8 mouse cellular contexts compared by ENCODE assay signal in genomic region chr8:4276111-4276465, GRCm38 (mm10). TPM values are rescaled to one million over a fixed set of nuclear protein-coding genes. Genes with fewer than 3 reads are reported as not detected.
A peak's percentile ranks its signal among the peaks of the same experiment; 100 is the strongest.
DNase-seq lines count a peak whose midpoint lies in the region; ATAC-seq and TF ChIP-seq lines count a peak whose summit lies in the region.

No protein-coding gene starts in this region.

- no peak for DNase-seq in lung, adult 2 months
- DNase-seq in lung, postnatal 14 days: no peak
- no peak for DNase-seq in embryonic facial prominence, embryonic 14.5 days (ENCODE audit: low spot score)
- DNase-seq in spleen, postnatal 36 days (ENCODE audit: low spot score in 2 of 2): no peak
- no peak for DNase-seq in thymus, postnatal 14 days
- no peak for DNase-seq in ovary, adult 18-20 months (ENCODE audit: low spot score)

- H3K4me1 ChIP-seq in lung, adult 2 months (ENCODE audit: control insufficient read depth, insufficient read depth, low read length): peaks cover 8% of the 10 kb centered on the region
- H3K4me1 ChIP-seq in embryonic facial prominence, embryonic 14.5 days (ENCODE audit: control insufficient read depth, insufficient read depth, low read length): peaks cover 5% of the 10 kb centered on the region; the same call in 1 of the 2 replicates
- peaks cover 8% of the 10 kb centered on the region for H3K4me1 ChIP-seq in intestine, embryonic 16.5 days (ENCODE audit: control insufficient read depth, insufficient read depth, low read length)
- H3K4me1 ChIP-seq in neural tube, embryonic 13.5 days (replicated peaks): peaks cover 14% of the 10 kb centered on the region

- no peak for TF ChIP-seq POLR2A in lung, adult 2 months (IDR thresholded peaks at IDR 0.05; ENCODE audit: borderline replicate concordance, extremely low read depth, low read depth, low read length)

- TF ChIP-seq CTCF in lung, adult 2 months (IDR thresholded peaks at IDR 0.05; ENCODE audit: insufficient read depth, low read length): no peak

- peak overlapping the region; percentile 76 for H3K4me2 ChIP-seq in embryonic facial prominence, embryonic 14.5 days (ENCODE audit: low read depth, low read length)
- H3K4me2 ChIP-seq in intestine, embryonic 16.5 days (ENCODE audit: low read depth, low read length): peak overlapping the region; percentile 77
- peak overlapping the region; percentile 62 for H3K4me2 ChIP-seq in neural tube, embryonic 13.5 days

- no peak; the same call in 1 of the 2 replicates for ATAC-seq in embryonic facial prominence, embryonic 14.5 days (ENCODE audit: low read depth)
- ATAC-seq in intestine, embryonic 16.5 days: peak; percentile 68; the same call in 1 of the 2 replicates
- no peak; the same call in 1 of the 2 replicates for ATAC-seq in neural tube, embryonic 13.5 days (ENCODE audit: low read depth)

- H3K27me3 ChIP-seq in embryonic facial prominence, embryonic 14.5 days (replicated peaks; ENCODE audit: control insufficient read depth, insufficient read depth, low read length): no peaks in the 10 kb centered on the region
- no peaks in the 10 kb centered on the region for H3K27me3 ChIP-seq in intestine, embryonic 16.5 days (replicated peaks; ENCODE audit: control insufficient read depth, insufficient read depth, low read length)
- H3K27me3 ChIP-seq in neural tube, embryonic 13.5 days: no peaks in the 10 kb centered on the region

- peak overlapping the region; percentile 85 for H3K9ac ChIP-seq in embryonic facial prominence, embryonic 14.5 days (ENCODE audit: low read depth, low read length)
- H3K9ac ChIP-seq in intestine, embryonic 16.5 days (ENCODE audit: low read depth, low read length): peak overlapping the region; percentile 83
- peak overlapping the region; percentile 83 for H3K9ac ChIP-seq in neural tube, embryonic 13.5 days

- 25% methylated on average over 9 of the region's 9 CpGs for WGBS in lung, adult 2 months
- 27% methylated on average over 9 of the region's 9 CpGs for WGBS in embryonic facial prominence, embryonic 14.5 days
- 28% methylated on average over 9 of the region's 9 CpGs for WGBS in intestine, embryonic 16.5 days
- 32% methylated on average over 9 of the region's 9 CpGs for WGBS in neural tube, embryonic 13.5 days

- H3K36me3 ChIP-seq in embryonic facial prominence, embryonic 14.5 days (ENCODE audit: control insufficient read depth, insufficient read depth, low read length): peaks cover 22% of the 10 kb centered on the region
- H3K36me3 ChIP-seq in intestine, embryonic 16.5 days (ENCODE audit: control insufficient read depth, insufficient read depth, low read length): peaks cover 2% of the 10 kb centered on the region
- H3K36me3 ChIP-seq in neural tube, embryonic 13.5 days: peaks cover 29% of the 10 kb centered on the region

- H3K4me3 ChIP-seq in lung, adult 2 months (replicated peaks; ENCODE audit: extremely low read depth, low read depth, low read length): peak overlapping the region; percentile 93
- H3K4me3 ChIP-seq in embryonic facial prominence, embryonic 14.5 days (ENCODE audit: low read depth, low read length): peak overlapping the region; percentile 79
- peak overlapping the region; percentile 86 for H3K4me3 ChIP-seq in intestine, embryonic 16.5 days (ENCODE audit: low read length)
- peak overlapping the region; percentile 75 for H3K4me3 ChIP-seq in neural tube, embryonic 13.5 days

- no peaks in the 10 kb centered on the region for H3K9me3 ChIP-seq in embryonic facial prominence, embryonic 14.5 days (ENCODE audit: control insufficient read depth, low read length)
- H3K9me3 ChIP-seq in intestine, embryonic 16.5 days (ENCODE audit: control insufficient read depth, low read length): no peaks in the 10 kb centered on the region
- no peaks in the 10 kb centered on the region for H3K9me3 ChIP-seq in neural tube, embryonic 13.5 days

- H3K27ac ChIP-seq in embryonic facial prominence, embryonic 14.5 days (replicated peaks; ENCODE audit: low read depth, low read length): peak overlapping the region; percentile 85
- peak overlapping the region; percentile 61; the same call in 1 of the 2 replicates for H3K27ac ChIP-seq in intestine, embryonic 16.5 days (ENCODE audit: low read length)
- peak overlapping the region; percentile 77 for H3K27ac ChIP-seq in neural tube, embryonic 13.5 days (replicated peaks)

RNA-seq across cellular contexts. Expression of gene Timm44, which starts 0.4 kb away (rescaled TPM):
- 32.9 and 44.6 TPM in 2 replicates for polyA plus RNA-seq in lung, adult 2 months (2012; rRNA removed)
- 65.4 and 71.9 TPM in 2 replicates for polyA plus RNA-seq in embryonic facial prominence, embryonic 14.5 days (2014; fragmentation: Nextera tagmentation; extraction: Ambion mirVana)
- polyA plus RNA-seq in intestine, embryonic 16.5 days (2015; fragmentation: Nextera tagmentation; extraction: Ambion mirVana): 73.5 and 74.6 TPM in 2 replicates
- polyA plus RNA-seq in neural tube, embryonic 13.5 days (2015; fragmentation: Nextera tagmentation; extraction: Ambion mirVana): 38.3 and 39.3 TPM in 2 replicates

RNA-seq across cellular contexts. Expression of gene Ctxn1, which starts 17.0 kb away (rescaled TPM):
- polyA plus RNA-seq in lung, adult 2 months (2012; rRNA removed): 33.4 and 41.4 TPM in 2 replicates
- polyA plus RNA-seq in embryonic facial prominence, embryonic 14.5 days (2014; fragmentation: Nextera tagmentation; extraction: Ambion mirVana): 49.3 and 59.1 TPM in 2 replicates
- polyA plus RNA-seq in intestine, embryonic 16.5 days (2015; fragmentation: Nextera tagmentation; extraction: Ambion mirVana): 52.8 and 55.0 TPM in 2 replicates
- polyA plus RNA-seq in neural tube, embryonic 13.5 days (2015; fragmentation: Nextera tagmentation; extraction: Ambion mirVana): 276 and 301 TPM in 2 replicates

RNA-seq across cellular contexts. Expression of gene Snapc2, which starts 23.2 kb away (rescaled TPM):
- 25.0 and 34.5 TPM in 2 replicates for polyA plus RNA-seq in lung, adult 2 months (2012; rRNA removed)
- polyA plus RNA-seq in embryonic facial prominence, embryonic 14.5 days (2014; fragmentation: Nextera tagmentation; extraction: Ambion mirVana): 45.0 and 50.6 TPM in 2 replicates
- polyA plus RNA-seq in intestine, embryonic 16.5 days (2015; fragmentation: Nextera tagmentation; extraction: Ambion mirVana): 38.9 and 43.5 TPM in 2 replicates
- 58.5 and 59.0 TPM in 2 replicates for polyA plus RNA-seq in neural tube, embryonic 13.5 days (2015; fragmentation: Nextera tagmentation; extraction: Ambion mirVana)

RNA-seq across cellular contexts. Expression of gene Tgfbr3l, which starts 28.1 kb away (rescaled TPM):
- 22.7 and 56.3 TPM in 2 replicates for polyA plus RNA-seq in lung, adult 2 months (2012; rRNA removed)
- polyA plus RNA-seq in embryonic facial prominence, embryonic 14.5 days (2014; fragmentation: Nextera tagmentation; extraction: Ambion mirVana): 3.3 and 5.0 TPM in 2 replicates
- polyA plus RNA-seq in intestine, embryonic 16.5 days (2015; fragmentation: Nextera tagmentation; extraction: Ambion mirVana): 2.4 and 2.9 TPM in 2 replicates
- polyA plus RNA-seq in neural tube, embryonic 13.5 days (2015; fragmentation: Nextera tagmentation; extraction: Ambion mirVana): 3.3 and 7.0 TPM in 2 replicates

RNA-seq across cellular contexts. Expression of gene Gm49320, which starts 37.4 kb away (rescaled TPM):
- polyA plus RNA-seq in lung, adult 2 months (2012; rRNA removed): 1.3 and 1.6 TPM in 2 replicates
- polyA plus RNA-seq in embryonic facial prominence, embryonic 14.5 days (2014; fragmentation: Nextera tagmentation; extraction: Ambion mirVana): 0.33 and 1.1 TPM in 2 replicates
- 0.64 and 0.70 TPM in 2 replicates for polyA plus RNA-seq in intestine, embryonic 16.5 days (2015; fragmentation: Nextera tagmentation; extraction: Ambion mirVana)
- 1.6 and 1.9 TPM in 2 replicates for polyA plus RNA-seq in neural tube, embryonic 13.5 days (2015; fragmentation: Nextera tagmentation; extraction: Ambion mirVana)
